Mouse (Mus musculus) hindbrain, embryonic 16.5 days (tissue): Measurements from ENCODE around the gene Ccdc28a. TPM values are rescaled to one million over a fixed set of nuclear protein-coding genes. Genes with fewer than 3 reads are reported as not detected.

ENCODE experiments used
- ATAC-seq: fragments of 200-750 bp; cut with Nextera tagmentation; 2 replicates; pipeline ENCODE4 v1.8.0; 2017; ENCODE audit warnings: moderate TSS enrichment, moderate library complexity
- H3K27ac ChIP-seq: fragments of 300-500 bp; sonication (generic); 2 replicates; pipeline ENCODE4 v1.5.1; 2014; ENCODE audit warnings: low read depth, mild to moderate bottlenecking, control low read depth, low read length, moderate library complexity
- H3K27me3 ChIP-seq: fragments of 300-500 bp; sonication (generic); replicated peaks from 2 replicates; pipeline ENCODE4 v1.6.1; 2014; ENCODE audit warnings: low read length; ENCODE audit not compliant: control insufficient read depth, insufficient read depth
- H3K36me3 ChIP-seq: fragments of 300-500 bp; sonication (generic); 2 replicates; pipeline ENCODE4 v1.6.1; 2014; ENCODE audit warnings: mild to moderate bottlenecking, low read length, moderate library complexity, mixed read lengths; ENCODE audit not compliant: control insufficient read depth, insufficient read depth
- H3K4me1 ChIP-seq: fragments of 300-500 bp; sonication (generic); 2 replicates; pipeline ENCODE4 v1.6.1; 2014; ENCODE audit warnings: low read depth, low read length; ENCODE audit not compliant: control insufficient read depth, insufficient read depth
- H3K4me2 ChIP-seq: fragments of 300-500 bp; sonication (generic); 2 replicates; pipeline ENCODE4 v1.6.1; 2014; ENCODE audit warnings: mild to moderate bottlenecking, low read length, control low read depth, moderate library complexity
- H3K4me3 ChIP-seq: fragments of 300-500 bp; sonication (generic); 2 replicates; pipeline ENCODE4 v1.5.1; 2014; ENCODE audit warnings: mild to moderate bottlenecking, low read length, control low read depth, moderate library complexity
- H3K9ac ChIP-seq: fragments of 300-500 bp; sonication (generic); 2 replicates; pipeline ENCODE4 v1.6.1; 2014; ENCODE audit warnings: low read depth, mild to moderate bottlenecking, control low read depth, low read length, moderate library complexity
- H3K9me3 ChIP-seq: fragments of 300-500 bp; sonication (generic); 2 replicates; pipeline ENCODE4 v1.6.1; 2014; ENCODE audit warnings: mild to moderate bottlenecking, low read length, moderate library complexity; ENCODE audit not compliant: control insufficient read depth
- WGBS: fragments of 180-500 bp; shearing (Covaris S2); extraction: QIAGEN DNeasy Blood & Tissue Kit; methylation state at CpG from one replicate; pipeline ENCODE4 v1.1.7; 2014; 5-methylcytosine and 5-hydroxymethylcytosine counted together
- polyA plus RNA-seq: library from polyadenylated mRNA; unstranded; fragments of >200 nt; fragmentation: Nextera tagmentation; extraction: Ambion mirVana; gene quantifications from 2 replicates; pipeline ENCODE4 v1.2.1, GENCODE M21; 2015

Gene Ccdc28a
- polyA plus RNA-seq, 1 experiment from 2014 or later: 6.3 TPM

GRCm38 (mm10) chr10:18177304-18177703 lies 57.5 kb downstream of the Ccdc28a start:
- Histone ChIP-seq H3K9ac (no peak overlapping the region), H3K4me1 (no peaks in the 10 kb centered on the region), H3K27me3 (no peaks in the 10 kb centered on the region), H3K27ac (no peak overlapping the region), H3K36me3 (no peaks in the 10 kb centered on the region), H3K4me3 (no peak overlapping the region), H3K4me2 (no peak overlapping the region), H3K9me3 (no peaks in the 10 kb centered on the region)
- WGBS: 74% methylated on average over 2 of the region's 2 CpGs
- ATAC-seq: no peak

DNA sequence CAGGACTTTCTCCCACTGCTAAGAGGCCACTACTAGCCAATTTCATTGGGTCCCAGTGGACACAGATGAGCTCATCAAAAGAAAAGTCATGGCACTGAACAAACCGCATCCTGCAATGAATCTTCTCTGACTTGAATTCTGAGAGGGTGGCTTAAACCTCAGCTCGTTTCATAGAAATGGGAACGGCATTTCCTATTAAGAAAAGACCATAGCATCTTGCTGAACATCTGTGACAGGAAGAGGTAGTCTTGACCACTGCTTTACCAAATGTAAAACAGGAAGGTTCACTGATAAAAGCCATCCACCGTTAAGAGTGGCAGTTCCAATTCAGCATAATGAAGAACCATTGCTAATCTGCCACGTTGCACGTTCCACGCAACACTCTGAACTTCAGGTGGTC lies 58.1 kb downstream of the Ccdc28a start:
- Histone ChIP-seq H3K27ac (no peak overlapping the region), H3K36me3 (no peaks in the 10 kb centered on the region), H3K9ac (no peak overlapping the region), H3K4me3 (no peak overlapping the region), H3K27me3 (no peaks in the 10 kb centered on the region), H3K9me3 (no peaks in the 10 kb centered on the region), H3K4me2 (no peak overlapping the region), H3K4me1 (no peaks in the 10 kb centered on the region)
- 91% methylated on average over 7 of the region's 7 CpGs for WGBS
- ATAC-seq: no peak

DNA sequence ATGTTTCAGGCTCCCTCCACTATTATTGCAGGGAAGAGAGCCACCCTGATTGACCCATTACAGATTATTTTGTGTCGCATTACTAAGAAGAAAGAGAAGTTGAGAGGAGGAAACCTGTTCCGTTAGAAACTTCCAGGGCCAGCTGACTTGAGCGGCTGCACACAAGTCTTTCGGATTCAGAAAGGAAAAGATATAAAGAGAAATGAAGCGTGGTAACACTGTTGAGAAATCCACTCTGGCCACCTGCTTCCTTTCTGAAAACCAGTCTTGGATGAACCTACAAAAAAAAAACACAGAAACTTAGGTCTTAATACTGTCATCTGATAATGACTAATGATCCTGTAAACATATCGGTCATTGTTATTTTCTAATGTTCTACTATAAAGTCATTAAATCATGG lies 59.7 kb downstream of the Ccdc28a start:
- no peak for ATAC-seq
- Histone ChIP-seq H3K27me3 (no peaks in the 10 kb centered on the region), H3K9ac (no peak overlapping the region), H3K9me3 (no peaks in the 10 kb centered on the region), H3K4me2 (no peak overlapping the region), H3K4me1 (no peaks in the 10 kb centered on the region), H3K27ac (no peak overlapping the region), H3K4me3 (no peak overlapping the region), H3K36me3 (no peaks in the 10 kb centered on the region)
- 90% methylated on average over 6 of the region's 6 CpGs for WGBS

Other genes with a start within 250 kb of the Ccdc28a start
- 51.6 and 51.7 TPM in 2 replicates for gene Abracl, start 211.7 kb downstream of the Ccdc28a start, polyA plus RNA-seq
- 11.7 and 15.2 TPM in 2 replicates for gene Reps1, start 179.1 kb downstream of the Ccdc28a start, polyA plus RNA-seq
- 0.29 and 0.35 TPM in 2 replicates for gene Ect2l, start 24.1 kb downstream of the Ccdc28a start, polyA plus RNA-seq
- 12.8 and 14.4 TPM in 2 replicates for gene Nhsl1, start 84.0 kb upstream of the Ccdc28a start, polyA plus RNA-seq